Mouse (Mus musculus): ENCODE measurements at regions not wholly inside any gene's neighbourhood (a gene's known extent, or its start where the extent isn't known, plus 50 kb on each side); places are given as distances from the start of the nearest gene placed in this dataset.

GRCm38 (mm10) chr8:90716436-90716835 is 100.8 kb downstream of the Gm19935 start:
- Histone ChIP-seq H3K9ac (ENCODE audit: insufficient read depth, low read depth) (no peak overlapping the region), H3K79me2 (replicated peaks; ENCODE audit: control insufficient read depth, extremely low read depth, insufficient read depth, poor library complexity, severe bottlenecking) (no peaks in the 10 kb centered on the region), H3K27ac (ENCODE audit: insufficient read depth, low read depth) (no peak overlapping the region), H3K4me2 (ENCODE audit: insufficient read depth, low read depth, poor library complexity, severe bottlenecking) (no peak overlapping the region), H3K27me3 (replicated peaks) (peaks cover 3% of the 10 kb centered on the region), H3K4me3 (replicated peaks in 1 of 3; ENCODE audit: low read depth in 2 of 3, low read length in 2 of 3, poor library complexity in 1 of 3) (no peak overlapping the region), H3K9me3 (replicated peaks; ENCODE audit: low read length) (no peaks in the 10 kb centered on the region), H3K4me1 (ENCODE audit: control insufficient read depth in 1 of 2, insufficient read depth in 2 of 2) (no peaks in the 10 kb centered on the region), H3K36me3 (replicated peaks in 1 of 2; ENCODE audit: control insufficient read depth in 1 of 2, insufficient read depth in 1 of 2, low read length in 1 of 2) (no peaks in the 10 kb centered on the region)
- DNase-seq (ENCODE audit: extremely low read depth) = no peak
- dilution Hi-C loops (cut with MboI; ENCODE audit: extremely low pct_ligation_motif_present, extremely low pct_unique_long_range_greater_than_20kb, low sequenced_read_pairs) (no loop called here), in situ Hi-C loops (cut with MboI; ENCODE audit: low pct_ligation_motif_present, low pct_unique_long_range_greater_than_20kb, low sequenced_read_pairs) (no loop called here)
- TF ChIP-seq CTCF (conservative IDR thresholded peaks at IDR 0.05 in 1 of 2, IDR thresholded peaks at IDR 0.05 in 1 of 2; ENCODE audit: low read depth in 2 of 2, low read length in 2 of 2) = no peak
- TF ChIP-seq SMC3 (IDR thresholded peaks at IDR 0.05; ENCODE audit: low read depth, low read length) = no peak
- TF ChIP-seq TCF12 (IDR thresholded peaks at IDR 0.05; ENCODE audit: low read depth, low read length) = no peak
- no peak for TF ChIP-seq JUND (conservative IDR thresholded peaks at IDR 0.05; ENCODE audit: low read depth, low read length)
- TF ChIP-seq EP300 (IDR thresholded peaks at IDR 0.05; ENCODE audit: low read length) = no peak
- no peak for TF ChIP-seq ELF1 (IDR thresholded peaks at IDR 0.05; ENCODE audit: low read depth, low read length)
- TF ChIP-seq POLR2A (IDR thresholded peaks at IDR 0.05; ENCODE audit: low read depth, low read length) = no peak
- TF ChIP-seq ZMIZ1 (IDR thresholded peaks at IDR 0.05; ENCODE audit: low read depth, low read length) = no peak
- no peak for TF ChIP-seq NRF1 (IDR thresholded peaks at IDR 0.05; ENCODE audit: low read depth, low read length)
- TF ChIP-seq MYC (IDR thresholded peaks at IDR 0.05; ENCODE audit: low read depth, low read length) = no peak

DNA sequence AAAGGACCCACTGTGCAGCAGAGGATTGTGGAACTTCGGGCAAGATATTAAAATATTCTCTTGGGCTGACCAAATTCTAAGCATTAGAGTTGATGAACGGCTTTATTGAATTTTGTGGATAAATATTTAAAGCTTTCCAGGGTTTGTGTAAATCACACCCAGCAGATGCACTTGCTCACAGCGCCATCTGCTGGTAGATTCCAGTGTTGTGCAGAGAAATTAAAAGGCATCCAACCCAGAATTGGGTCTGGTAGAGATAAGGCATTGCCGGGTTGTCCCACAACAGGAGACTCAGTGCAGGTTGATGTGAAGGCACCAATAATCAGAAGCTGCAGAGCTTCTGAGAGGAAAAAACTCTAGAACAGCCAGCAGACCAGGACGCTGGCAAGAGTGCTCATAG is 108.7 kb downstream of the Gm19935 start:
- Histone ChIP-seq H3K4me3 (replicated peaks in 1 of 3; ENCODE audit: low read depth in 2 of 3, low read length in 2 of 3, poor library complexity in 1 of 3) (no peak overlapping the region), H3K27me3 (replicated peaks) (peaks cover 3% of the 10 kb centered on the region), H3K4me1 (ENCODE audit: control insufficient read depth in 1 of 2, insufficient read depth in 2 of 2) (no peaks in the 10 kb centered on the region), H3K79me2 (replicated peaks; ENCODE audit: control insufficient read depth, extremely low read depth, insufficient read depth, poor library complexity, severe bottlenecking) (no peaks in the 10 kb centered on the region), H3K36me3 (replicated peaks in 1 of 2; ENCODE audit: control insufficient read depth in 1 of 2, insufficient read depth in 1 of 2, low read length in 1 of 2) (no peaks in the 10 kb centered on the region), H3K4me2 (ENCODE audit: insufficient read depth, low read depth, poor library complexity, severe bottlenecking) (peak overlapping the region; percentile 26; the same call in 1 of the 2 replicates), H3K9me3 (replicated peaks; ENCODE audit: low read length) (no peaks in the 10 kb centered on the region), H3K27ac (ENCODE audit: insufficient read depth, low read depth) (no peak overlapping the region), H3K9ac (ENCODE audit: insufficient read depth, low read depth) (no peak overlapping the region)
- in situ Hi-C loops (cut with MboI; ENCODE audit: low pct_ligation_motif_present, low pct_unique_long_range_greater_than_20kb, low sequenced_read_pairs) = no loop called here
- dilution Hi-C loops (cut with MboI; ENCODE audit: extremely low pct_ligation_motif_present, extremely low pct_unique_long_range_greater_than_20kb, low sequenced_read_pairs) = no loop called here
- peak; percentile 66 for DNase-seq (ENCODE audit: extremely low read depth)
- TF ChIP-seq MYC (IDR thresholded peaks at IDR 0.05; ENCODE audit: low read depth, low read length) (no peak), UBTF (IDR thresholded peaks at IDR 0.05; ENCODE audit: low read depth, low read length) (no peak), KAT2A (IDR thresholded peaks at IDR 0.05; ENCODE audit: insufficient replicate concordance, low read length) (no peak), JUND (conservative IDR thresholded peaks at IDR 0.05; ENCODE audit: low read depth, low read length) (0 out of 2 replicates have a peak, but pooled peaks have one; percentile 19), MAZ (IDR thresholded peaks at IDR 0.05; ENCODE audit: low read depth, low read length) (0 out of 2 replicates have a peak, but pooled peaks have one; percentile 19), CHD1 (IDR thresholded peaks at IDR 0.05; ENCODE audit: low read depth, low read length) (no peak), RAD21 (IDR thresholded peaks at IDR 0.05; ENCODE audit: low read depth, low read length) (peak; percentile 85), HCFC1 (IDR thresholded peaks at IDR 0.05; ENCODE audit: low read depth, low read length) (no peak), GABPA (IDR thresholded peaks at IDR 0.05; ENCODE audit: insufficient replicate concordance, low read depth, low read length) (no peak), MAFK (IDR thresholded peaks at IDR 0.05; ENCODE audit: insufficient replicate concordance, low read length) (no peak), RCOR1 (conservative IDR thresholded peaks at IDR 0.05; ENCODE audit: low read depth, low read length) (no peak), SMC3 (IDR thresholded peaks at IDR 0.05; ENCODE audit: low read depth, low read length) (peak; percentile 74), ZMIZ1 (IDR thresholded peaks at IDR 0.05; ENCODE audit: low read depth, low read length) (no peak), ZC3H11A (IDR thresholded peaks at IDR 0.05; ENCODE audit: low read depth, low read length) (peak; percentile 34; the same call in 1 of the 2 replicates), CTCF (conservative IDR thresholded peaks at IDR 0.05 in 1 of 2, IDR thresholded peaks at IDR 0.05 in 1 of 2; ENCODE audit: low read depth in 2 of 2, low read length in 2 of 2) (peak; percentile 84 to 86), IRF4 (IDR thresholded peaks at IDR 0.05; ENCODE audit: low read depth, low read length) (no peak), MAX (IDR thresholded peaks at IDR 0.05; ENCODE audit: low read length) (no peak)

All from CH12.LX (cell line).